Mouse (Mus musculus) intestine, embryonic 16.5 days (tissue): ENCODE results near the gene Fam205a1. TPM values are rescaled to one million over a fixed set of nuclear protein-coding genes. Genes with fewer than 3 reads are reported as not detected.
"Not testable (repeated sequence)": the region's sequence is repeated elsewhere in the genome, so short reads cannot be mapped to it uniquely, and the experiment has no call there.

Experiments used
- ATAC-seq: fragments of 200-750 bp; cut with Nextera tagmentation; 2 replicates; pipeline ENCODE4 v1.8.0; 2017; ENCODE audit warnings: moderate TSS enrichment, moderate library complexity
- H3K27ac ChIP-seq: fragments of 300-500 bp; sonication (generic); 2 replicates; pipeline ENCODE4 v1.5.1; 2014; ENCODE audit warnings: mild to moderate bottlenecking, low read length
- H3K27me3 ChIP-seq: fragments of 300-500 bp; sonication (generic); replicated peaks from 2 replicates; pipeline ENCODE4 v1.6.1; 2014; ENCODE audit warnings: low read length, control low read depth, mixed read lengths; ENCODE audit not compliant: control insufficient read depth, insufficient read depth
- H3K36me3 ChIP-seq: fragments of 300-500 bp; sonication (generic); 2 replicates; pipeline ENCODE4 v1.6.1; 2014; ENCODE audit warnings: low read length, control low read depth; ENCODE audit not compliant: control insufficient read depth, insufficient read depth
- H3K4me1 ChIP-seq: fragments of 300-500 bp; sonication (generic); 2 replicates; pipeline ENCODE4 v1.6.1; 2014; ENCODE audit warnings: low read length, control low read depth, mixed read lengths; ENCODE audit not compliant: control insufficient read depth, insufficient read depth
- H3K4me2 ChIP-seq: fragments of 300-500 bp; sonication (generic); 2 replicates; pipeline ENCODE4 v1.6.1; 2014; ENCODE audit warnings: low read depth, low read length, control low read depth
- H3K4me3 ChIP-seq: fragments of 300-500 bp; sonication (generic); 2 replicates; pipeline ENCODE4 v1.5.1; 2014; ENCODE audit warnings: mild to moderate bottlenecking, low read length
- H3K9ac ChIP-seq: fragments of 300-500 bp; sonication (generic); 2 replicates; pipeline ENCODE4 v1.6.1; 2014; ENCODE audit warnings: low read depth, low read length
- H3K9me3 ChIP-seq: fragments of 300-500 bp; sonication (generic); 2 replicates; pipeline ENCODE4 v1.6.1; 2016; ENCODE audit warnings: low read length, control low read depth; ENCODE audit not compliant: control insufficient read depth
- WGBS: fragments of 180-500 bp; shearing (Covaris S2); extraction: QIAGEN DNeasy Blood & Tissue Kit; methylation state at CpG from one replicate; pipeline ENCODE4 v1.1.7; 2014; 5-methylcytosine and 5-hydroxymethylcytosine counted together
- polyA plus RNA-seq: library from polyadenylated mRNA; unstranded; fragments of >200 nt; fragmentation: Nextera tagmentation; extraction: Ambion mirVana; gene quantifications from 2 replicates; pipeline ENCODE4 v1.2.1, GENCODE M21; 2015

Gene Fam205a1
- not detected in 2 replicates for polyA plus RNA-seq

DNA sequence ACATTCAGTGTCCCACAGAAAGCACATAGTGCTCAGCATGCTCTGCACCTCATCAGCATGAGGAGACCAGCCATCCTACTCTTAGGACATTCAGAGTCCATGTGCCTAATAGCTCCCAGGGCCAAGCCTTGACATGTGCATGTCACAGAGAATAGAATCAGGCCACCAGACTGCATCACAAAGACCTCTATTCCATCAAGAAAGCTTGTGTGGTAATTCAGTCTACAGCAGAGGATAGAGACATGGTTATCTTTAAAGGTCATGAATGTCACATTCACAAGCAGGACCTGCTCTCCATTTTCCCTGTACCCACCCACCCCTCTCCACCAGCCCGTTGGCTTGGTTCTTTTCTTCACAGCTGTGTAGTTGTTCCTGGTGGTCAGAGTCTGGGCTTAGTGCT is at the start of gene Fam205a1:
TSS of gene Fam205a1 (minus strand) at position 101 of the 400 bp plus-strand sequence.
- no CpG with 5 or more reads among the region's 1 CpGs for WGBS
- H3K27me3 ChIP-seq, H3K9ac ChIP-seq: not testable (repeated sequence)

GRCm38 (mm10) chr4:42902730-42903129 is 49.0 kb upstream of the Fam205a1 start:
- Histone ChIP-seq H3K9ac (no peak overlapping the region), H3K36me3 (no peaks in the 10 kb centered on the region), H3K9me3 (no peaks in the 10 kb centered on the region), H3K4me3 (no peak overlapping the region), H3K4me2 (no peak overlapping the region), H3K4me1 (no peaks in the 10 kb centered on the region), H3K27me3 (no peaks in the 10 kb centered on the region), H3K27ac (no peak overlapping the region)
- ATAC-seq, result no peak
- 90% methylated on average over 5 of the region's 5 CpGs for WGBS

More for the DNA sequence above, at the start of gene Fam205a1:
- H3K4me2 ChIP-seq, H3K9me3 ChIP-seq, H3K4me3 ChIP-seq, H3K4me1 ChIP-seq, H3K27ac ChIP-seq, H3K36me3 ChIP-seq, ATAC-seq: not testable (repeated sequence)

GRCm38 (mm10) chr4:42902174-42902573 is 48.5 kb upstream of the Fam205a1 start:
- Histone ChIP-seq H3K36me3 (no peaks in the 10 kb centered on the region), H3K4me3 (no peak overlapping the region), H3K4me1 (no peaks in the 10 kb centered on the region), H3K4me2 (no peak overlapping the region), H3K27ac (no peak overlapping the region), H3K9ac (no peak overlapping the region), H3K27me3 (no peaks in the 10 kb centered on the region), H3K9me3 (no peaks in the 10 kb centered on the region)
- no peak for ATAC-seq
- 50% methylated on average over 9 of the region's 9 CpGs for WGBS

DNA sequence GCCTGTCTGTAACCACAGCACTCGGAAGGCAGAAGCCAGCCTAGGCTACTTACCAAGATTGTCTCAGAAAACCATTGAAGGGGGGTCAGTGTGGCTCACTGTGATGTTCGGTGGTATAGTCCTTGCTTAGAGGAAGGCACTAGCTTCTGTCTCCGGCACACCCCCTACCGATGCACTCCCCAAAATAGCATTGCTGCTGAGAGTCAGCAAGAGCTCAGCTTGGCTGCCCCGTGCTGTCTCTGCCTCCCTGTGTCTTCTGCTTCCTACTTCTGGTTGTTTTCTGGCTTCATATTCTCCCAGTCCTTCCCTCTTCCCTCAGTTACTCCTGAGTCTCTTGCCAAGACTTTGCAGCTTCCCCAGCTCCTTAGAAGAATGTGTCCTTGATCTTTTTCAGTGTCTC is 47.2 kb upstream of the Fam205a1 start:
- no peak overlapping the region for H3K4me2 ChIP-seq
- 61% methylated on average over 5 of the region's 5 CpGs for WGBS
- ATAC-seq, result no peak
- H3K27ac ChIP-seq, result no peak overlapping the region
- no peaks in the 10 kb centered on the region for H3K4me1 ChIP-seq
- H3K36me3 ChIP-seq, result no peaks in the 10 kb centered on the region
- no peaks in the 10 kb centered on the region for H3K27me3 ChIP-seq
- H3K4me3 ChIP-seq, result no peak overlapping the region
- H3K9ac ChIP-seq, result no peak overlapping the region
- H3K9me3 ChIP-seq, result no peaks in the 10 kb centered on the region

GRCm38 (mm10) chr4:42898914-42899313 is 45.2 kb upstream of the Fam205a1 start:
- ATAC-seq, result no peak

DNA sequence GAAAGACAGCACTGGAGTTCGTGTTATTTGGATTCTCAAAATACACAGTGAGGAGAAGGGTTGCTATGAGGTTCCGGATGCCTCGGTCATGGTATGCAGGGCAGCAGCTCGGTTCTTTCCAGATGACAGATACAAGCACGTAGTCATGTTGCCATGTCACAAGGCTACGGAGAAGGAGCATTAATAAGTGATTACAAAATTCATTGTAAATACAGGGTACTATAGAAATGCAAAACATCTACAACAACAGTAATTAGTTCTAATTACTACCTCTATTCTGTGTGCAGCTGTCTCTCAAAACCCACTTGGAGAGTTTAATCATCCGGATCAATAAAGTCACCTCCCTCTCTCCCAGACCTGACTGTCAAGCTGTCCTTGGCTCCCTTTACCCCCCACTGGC is 41.4 kb upstream of the Fam205a1 start:
- 70% methylated on average over 7 of the region's 7 CpGs for WGBS
- Histone ChIP-seq H3K36me3 (no peaks in the 10 kb centered on the region), H3K4me2 (no peak overlapping the region), H3K9me3 (no peaks in the 10 kb centered on the region), H3K9ac (no peak overlapping the region), H3K27me3 (no peaks in the 10 kb centered on the region), H3K4me3 (no peak overlapping the region), H3K4me1 (no peaks in the 10 kb centered on the region), H3K27ac (no peak overlapping the region)
- no peak for ATAC-seq

More at GRCm38 (mm10) chr4:42898914-42899313, 45.2 kb upstream of the Fam205a1 start:
- no peak overlapping the region for H3K9ac ChIP-seq
- no peaks in the 10 kb centered on the region for H3K4me1 ChIP-seq
- H3K4me3 ChIP-seq, result no peak overlapping the region
- no peak overlapping the region for H3K27ac ChIP-seq
- no peaks in the 10 kb centered on the region for H3K27me3 ChIP-seq
- H3K36me3 ChIP-seq, result no peaks in the 10 kb centered on the region
- H3K4me2 ChIP-seq, result no peak overlapping the region
- H3K9me3 ChIP-seq, result no peaks in the 10 kb centered on the region
- WGBS, result 35% methylated on average over 3 of the region's 3 CpGs

DNA sequence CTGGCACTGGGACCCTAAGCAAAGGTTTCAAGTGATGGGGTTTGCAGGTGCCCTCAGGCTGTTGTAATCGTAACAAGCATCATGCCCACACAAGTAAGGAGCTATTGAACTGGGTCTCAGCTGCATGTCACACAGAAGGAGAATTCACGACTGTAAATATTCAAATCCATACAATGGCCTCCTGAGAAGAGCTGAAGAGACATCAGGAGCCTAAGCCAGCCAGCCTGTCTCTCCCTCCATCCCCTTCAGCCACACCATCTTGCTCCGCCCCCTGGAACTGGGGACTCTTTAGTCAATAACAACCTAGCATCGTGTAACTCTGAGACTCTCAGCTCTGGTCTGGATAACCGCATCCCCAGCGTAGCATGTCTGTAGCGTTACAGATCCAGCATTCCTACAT is 37.5 kb upstream of the Fam205a1 start:
- Histone ChIP-seq H3K4me3 (no peak overlapping the region), H3K4me1 (no peaks in the 10 kb centered on the region), H3K27ac (no peak overlapping the region), H3K36me3 (no peaks in the 10 kb centered on the region), H3K4me2 (no peak overlapping the region), H3K27me3 (no peaks in the 10 kb centered on the region), H3K9me3 (no peaks in the 10 kb centered on the region), H3K9ac (no peak overlapping the region)
- WGBS, result 67% methylated on average over 7 of the region's 7 CpGs
- no peak for ATAC-seq

DNA sequence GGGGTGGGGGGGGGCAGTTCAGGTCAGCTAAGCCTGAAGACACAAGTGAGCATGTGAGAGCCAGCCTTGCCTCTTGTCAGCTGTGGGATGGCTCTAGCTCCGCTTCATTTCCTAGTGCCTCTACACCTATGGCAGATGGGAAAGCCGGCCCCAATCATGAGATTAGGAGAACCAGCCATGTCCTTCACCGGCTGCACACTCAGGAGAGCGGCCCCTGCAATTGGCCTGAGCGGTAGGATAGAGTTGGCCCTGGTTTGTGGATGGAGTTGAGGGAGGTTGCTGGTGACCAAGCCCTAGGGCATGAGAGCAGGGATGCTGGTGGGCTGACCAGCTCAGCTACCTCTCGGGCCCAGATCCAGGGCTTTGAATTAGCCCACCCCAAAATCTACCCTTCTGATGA is 35.1 kb upstream of the Fam205a1 start:
- H3K9ac ChIP-seq, result no peak overlapping the region
- 92% methylated on average over 6 of the region's 6 CpGs for WGBS
- no peaks in the 10 kb centered on the region for H3K4me1 ChIP-seq
- no peak for ATAC-seq
- no peaks in the 10 kb centered on the region for H3K36me3 ChIP-seq
- H3K4me3 ChIP-seq, result no peak overlapping the region
- H3K27ac ChIP-seq, result no peak overlapping the region
- no peak overlapping the region for H3K4me2 ChIP-seq
- H3K27me3 ChIP-seq, result no peaks in the 10 kb centered on the region
- no peaks in the 10 kb centered on the region for H3K9me3 ChIP-seq

GRCm38 (mm10) chr4:42886926-42887325 is 33.2 kb upstream of the Fam205a1 start:
- no peaks in the 10 kb centered on the region for H3K9me3 ChIP-seq
- H3K27me3 ChIP-seq, result no peaks in the 10 kb centered on the region
- 88% methylated on average over 6 of the region's 6 CpGs for WGBS
- H3K4me1 ChIP-seq, result no peaks in the 10 kb centered on the region
- H3K4me3 ChIP-seq, result no peak overlapping the region
- H3K27ac ChIP-seq, result no peak overlapping the region
- no peaks in the 10 kb centered on the region for H3K36me3 ChIP-seq
- H3K4me2 ChIP-seq, result no peak overlapping the region
- H3K9ac ChIP-seq, result no peak overlapping the region
- no peak for ATAC-seq

DNA sequence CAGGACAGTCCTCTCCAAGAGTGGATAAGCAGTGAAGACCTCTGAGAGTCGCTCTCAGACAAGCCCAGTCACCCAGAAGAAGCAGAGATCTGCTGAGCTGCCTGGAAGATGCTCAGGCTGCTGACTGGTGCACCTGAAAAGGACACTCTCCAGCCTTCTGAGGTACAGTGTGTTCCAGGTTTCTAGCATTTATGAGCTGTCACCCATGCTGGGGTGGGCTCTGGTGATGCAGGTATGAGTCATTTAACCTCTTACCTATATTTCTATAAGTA is 26.9 kb upstream of the Fam205a1 start:
- WGBS, result 52% methylated on average over 1 of the region's 1 CpGs
- no peaks in the 10 kb centered on the region for H3K27me3 ChIP-seq
- no peaks in the 10 kb centered on the region for H3K9me3 ChIP-seq
- no peak overlapping the region for H3K4me3 ChIP-seq
- ATAC-seq, result no peak
- no peaks in the 10 kb centered on the region for H3K36me3 ChIP-seq
- H3K4me1 ChIP-seq, result no peaks in the 10 kb centered on the region
- no peak overlapping the region for H3K9ac ChIP-seq
- H3K4me2 ChIP-seq, result no peak overlapping the region
- no peak overlapping the region for H3K27ac ChIP-seq
